Mouse (Mus musculus): ENCODE measurements around the gene Cd8b1.
"Not testable (repeated sequence)": the region's sequence is repeated elsewhere in the genome, so short reads cannot be mapped to it uniquely, and the experiment has no call there.

Gene Cd8b1

GRCm38 (mm10) chr6:71322491-71322921 is at the start of gene Cd8b1:
Cd8b1 (plus strand) TSS chr6:71322788.
- no peak for DNase-seq (ENCODE audit: low spot score in 2 of 2)

- no peak for DNase-seq (ENCODE audit: low spot score in 2 of 2)
Measured at GRCm38 (mm10) chr6:71273715-71274114, 48.9 kb upstream of the Cd8b1 start.

- DNase-seq (ENCODE audit: low spot score in 2 of 2), result no peak
Measured at GRCm38 (mm10) chr6:71274621-71275020, 48.0 kb upstream of the Cd8b1 start.

GRCm38 (mm10) chr6:71279418-71279817 is 43.2 kb upstream of the Cd8b1 start:
- no peak for DNase-seq (ENCODE audit: low spot score in 2 of 2)

GRCm38 (mm10) chr6:71293509-71293908 is 29.1 kb upstream of the Cd8b1 start:
- DNase-seq (ENCODE audit: low spot score in 2 of 2), result no peak

GRCm38 (mm10) chr6:71295303-71295702 is 27.3 kb upstream of the Cd8b1 start:
- no peak for DNase-seq (ENCODE audit: low spot score in 2 of 2)

- DNase-seq (ENCODE audit: low spot score in 2 of 2), result no peak
Measured at GRCm38 (mm10) chr6:71298051-71298450, 24.5 kb upstream of the Cd8b1 start.

- no peak for DNase-seq (ENCODE audit: low spot score in 2 of 2)
Measured at GRCm38 (mm10) chr6:71298751-71299150, 23.8 kb upstream of the Cd8b1 start.

GRCm38 (mm10) chr6:71302097-71302731 is 20.4 kb upstream of the Cd8b1 start:
- DNase-seq (ENCODE audit: low spot score in 2 of 2), result no peak

- DNase-seq (ENCODE audit: low spot score in 2 of 2), result no peak
Measured at GRCm38 (mm10) chr6:71307486-71307885, 15.1 kb upstream of the Cd8b1 start.

GRCm38 (mm10) chr6:71321826-71322283 is 733 bp upstream of the Cd8b1 start, which contains the start of gene Smyd1:
Smyd1 (minus strand) TSS chr6:71322233.
- no peak for DNase-seq (ENCODE audit: low spot score in 2 of 2)

GRCm38 (mm10) chr6:71324816-71325215 is 2.2 kb downstream of the Cd8b1 start:
- DNase-seq (ENCODE audit: low spot score in 2 of 2), result no peak

GRCm38 (mm10) chr6:71329881-71330280 is 7.3 kb downstream of the Cd8b1 start:
- DNase-seq (ENCODE audit: low spot score in 2 of 2), result no peak

GRCm38 (mm10) chr6:71330486-71330885 is 7.9 kb downstream of the Cd8b1 start:
- no peak for DNase-seq (ENCODE audit: low spot score in 2 of 2)

- DNase-seq (ENCODE audit: low spot score in 2 of 2), result not testable (repeated sequence)
Measured at GRCm38 (mm10) chr6:71331491-71331890, 8.9 kb downstream of the Cd8b1 start.

GRCm38 (mm10) chr6:71332236-71332965 is 9.8 kb downstream of the Cd8b1 start:
- no peak for DNase-seq (ENCODE audit: low spot score in 2 of 2)

- DNase-seq (ENCODE audit: low spot score in 2 of 2), result no peak
Measured at GRCm38 (mm10) chr6:71333031-71333430, 10.4 kb downstream of the Cd8b1 start.

- no peak for DNase-seq (ENCODE audit: low spot score in 2 of 2)
Measured at GRCm38 (mm10) chr6:71333578-71334273, 11.1 kb downstream of the Cd8b1 start.

GRCm38 (mm10) chr6:71337666-71338065 is 15.1 kb downstream of the Cd8b1 start:
- DNase-seq (ENCODE audit: low spot score in 2 of 2), result no peak

- no peak for DNase-seq (ENCODE audit: low spot score in 2 of 2)
Measured at GRCm38 (mm10) chr6:71338941-71339340, 16.4 kb downstream of the Cd8b1 start.

GRCm38 (mm10) chr6:71339351-71339750 is 16.8 kb downstream of the Cd8b1 start:
- DNase-seq (ENCODE audit: low spot score in 2 of 2), result no peak

- DNase-seq (ENCODE audit: low spot score in 2 of 2), result no peak
Measured at GRCm38 (mm10) chr6:71341179-71341578, 18.6 kb downstream of the Cd8b1 start.

Measured in right cerebral cortex, postnatal 36 days (tissue).